Mouse (Mus musculus): ENCODE data around the gene Gm17334.

GRCm38 (mm10) chr11:53820516-53821170, 47.7 kb upstream of the Gm17334 start:
- TF ChIP-seq CTCF (conservative IDR thresholded peaks at IDR 0.05; ENCODE audit: insufficient read depth, insufficient read length, low read depth, low read length) (no peak), POLR2A (IDR thresholded peaks at IDR 0.05; ENCODE audit: low read depth, low read length) (no peak)

All from kidney, adult 2 months (tissue).